ENCODE assay signal across 10 mouse cellular contexts in genomic region chr1:106242129-106242528, GRCm38 (mm10).
DNase-seq lines count a peak whose midpoint lies in the region; ATAC-seq and TF ChIP-seq lines count a peak whose summit lies in the region.
"Had no signal": no experiment of that assay in that cellular context is flagged by ENCODE, and none has a peak within 500 bp of the region (broad histone marks: within the 10 kb centered on the region; RNA-seq: fewer than 3 reads in every experiment).

No protein-coding gene starts in this region.

- H3K4me1 ChIP-seq in lung, embryonic 14.5 days (ENCODE audit: insufficient read depth): peaks cover 7% of the 10 kb centered on the region; the same call in 1 of the 2 replicates
- H3K4me1 ChIP-seq in kidney, postnatal 0 days (replicated peaks; ENCODE audit: insufficient read depth, low read length): no peaks in the 10 kb centered on the region

- no peaks in the 10 kb centered on the region for H3K36me3 ChIP-seq in lung, embryonic 14.5 days (ENCODE audit: insufficient read depth)
- H3K36me3 ChIP-seq in kidney, postnatal 0 days (ENCODE audit: insufficient read depth, low read length): no peaks in the 10 kb centered on the region

- no peak overlapping the region for H3K9ac ChIP-seq in lung, embryonic 14.5 days
- H3K9ac ChIP-seq in kidney, postnatal 0 days (ENCODE audit: low read depth, low read length): no peak overlapping the region
- H3K9ac ChIP-seq: liver, postnatal 0 days had no signal

- no peak overlapping the region for H3K4me3 ChIP-seq in lung, embryonic 14.5 days (ENCODE audit: low read depth, low read length)
- no peak overlapping the region for H3K4me3 ChIP-seq in kidney, postnatal 0 days (replicated peaks; ENCODE audit: low read depth, low read length)

- DNase-seq in frontal cortex, adult 2 months (ENCODE audit: extremely low spot score in 1 of 2, low spot score in 1 of 2): peak; percentile 32 to 78
- DNase-seq in frontal cortex, postnatal 10 days (ENCODE audit: low spot score in 2 of 2): no peak
- DNase-seq in lung, embryonic 14.5 days: peak; percentile 87
- no peak for DNase-seq in lung, adult 18-20 months
- peak; percentile 81 for DNase-seq in brain, embryonic 14.5 days (ENCODE audit: low read depth)
- DNase-seq in kidney, postnatal 0 days (ENCODE audit: low spot score): peak; percentile 84
- DNase-seq: liver, postnatal 0 days had no signal

- no peaks in the 10 kb centered on the region for H3K27me3 ChIP-seq in lung, embryonic 14.5 days (ENCODE audit: insufficient read depth, low read length)
- H3K27me3 ChIP-seq in kidney, postnatal 0 days (ENCODE audit: insufficient read depth, low read length): no peaks in the 10 kb centered on the region
- H3K27me3 ChIP-seq: CH12.LX had no signal

- no peak overlapping the region for H3K27ac ChIP-seq in lung, embryonic 14.5 days (ENCODE audit: low read depth)
- H3K27ac ChIP-seq in kidney, postnatal 0 days: no peak overlapping the region

- no peaks in the 10 kb centered on the region for H3K9me3 ChIP-seq in lung, embryonic 14.5 days (ENCODE audit: low read depth, low read length)
- H3K9me3 ChIP-seq in kidney, postnatal 0 days (replicated peaks; ENCODE audit: low read length): no peaks in the 10 kb centered on the region

- no peak for TF ChIP-seq POLR2A in brain, embryonic 14.5 days (IDR thresholded peaks at IDR 0.05; ENCODE audit: borderline replicate concordance, extremely low read depth, insufficient read depth, insufficient read length, poor library complexity, severe bottlenecking)

- peak; percentile 77 for ATAC-seq in lung, embryonic 14.5 days (ENCODE audit: insufficient read depth)
- no peak for ATAC-seq in kidney, postnatal 0 days (replicated peaks; ENCODE audit: low FRiP score, low read depth)
- ATAC-seq in granulocyte monocyte progenitor cell, adult 5-6 weeks (replicated peaks; ENCODE audit: poor library complexity, severe bottlenecking): no peak
- no peak for ATAC-seq in megakaryocyte progenitor cell, adult 5-6 weeks (replicated peaks; ENCODE audit: poor library complexity)
- ATAC-seq: liver, postnatal 0 days had no signal

- H3K4me2 ChIP-seq in lung, embryonic 14.5 days: no peak overlapping the region
- no peak overlapping the region for H3K4me2 ChIP-seq in kidney, postnatal 0 days (ENCODE audit: low read length)

- 5% methylated on average over 2 of the region's 2 CpGs for WGBS in lung, embryonic 14.5 days
- WGBS in kidney, postnatal 0 days: 16% methylated on average over 2 of the region's 2 CpGs

- no peak for TF ChIP-seq CTCF in lung, embryonic 14.5 days (IDR thresholded peaks at IDR 0.05; ENCODE audit: low read depth)
- no peak for TF ChIP-seq CTCF in brain, embryonic 14.5 days (IDR thresholded peaks at IDR 0.05; ENCODE audit: borderline replicate concordance, extremely low read depth, insufficient read depth, insufficient read length)
- no peak for TF ChIP-seq CTCF in kidney, postnatal 0 days (IDR thresholded peaks at IDR 0.05; ENCODE audit: low read depth)

Comparison
In these comparisons a context has a peak if more than half of its experiments do, and no peak if none do; other contexts are left out.
1. DNase-seq: peak in frontal cortex, adult 2 months (2 of 2), lung, embryonic 14.5 days (single experiment), brain, embryonic 14.5 days (single experiment) and kidney, postnatal 0 days (single experiment); none in frontal cortex, postnatal 10 days (0 of 2) and lung, adult 18-20 months (0 of 2).